Mouse (Mus musculus): ENCODE results near the gene Rtn4rl2.

Rtn4rl2 gene

DNA sequence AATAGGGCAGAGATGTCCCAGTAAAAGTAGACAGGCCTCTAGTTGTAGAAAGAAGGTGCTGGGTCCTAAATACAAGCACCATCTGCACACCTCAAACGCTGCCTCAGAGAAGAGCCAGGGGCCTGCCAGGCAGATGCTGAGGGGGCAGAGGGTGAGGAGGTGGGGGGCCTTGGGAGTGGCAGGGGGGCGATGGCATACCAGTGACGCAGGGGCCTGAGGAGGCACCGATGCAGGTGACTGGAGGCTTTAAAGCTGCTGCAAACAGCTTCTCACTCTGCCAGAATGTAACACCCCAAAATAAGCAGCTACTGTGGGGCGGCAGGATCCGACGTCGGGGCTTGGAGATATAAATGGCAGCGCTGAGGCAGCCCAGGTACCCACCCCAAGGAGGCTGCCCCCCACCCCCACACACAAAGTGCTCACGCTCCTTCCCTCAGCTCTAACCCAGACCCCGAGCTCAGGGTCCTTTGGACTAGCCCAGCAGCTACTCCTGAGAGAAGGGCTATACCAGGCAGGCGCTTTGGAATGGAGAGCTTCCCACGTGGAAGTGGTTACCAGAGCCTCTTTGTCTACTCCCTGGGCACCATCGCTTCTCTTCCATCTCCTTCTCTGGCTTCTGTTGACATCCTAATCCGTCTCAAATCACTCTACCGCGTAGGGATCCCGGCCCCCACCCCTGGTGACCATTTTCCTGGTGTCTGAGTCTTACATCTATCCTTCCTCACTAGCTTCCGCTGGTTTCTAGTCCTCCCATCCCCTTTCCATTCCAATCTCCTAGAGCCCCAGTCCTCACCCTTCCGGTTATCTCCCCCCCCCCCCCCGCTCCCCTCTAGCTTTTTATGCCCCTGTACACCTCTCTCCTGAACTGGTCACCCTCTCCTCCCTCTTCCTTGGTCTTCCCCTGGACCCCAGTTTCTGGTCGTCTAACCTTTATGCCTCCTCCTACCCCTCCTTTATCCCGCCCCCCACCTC is 1.1 kb downstream of the Rtn4rl2 start:
- ATAC-seq (ENCODE audit: low TSS enrichment): no peak

DNA sequence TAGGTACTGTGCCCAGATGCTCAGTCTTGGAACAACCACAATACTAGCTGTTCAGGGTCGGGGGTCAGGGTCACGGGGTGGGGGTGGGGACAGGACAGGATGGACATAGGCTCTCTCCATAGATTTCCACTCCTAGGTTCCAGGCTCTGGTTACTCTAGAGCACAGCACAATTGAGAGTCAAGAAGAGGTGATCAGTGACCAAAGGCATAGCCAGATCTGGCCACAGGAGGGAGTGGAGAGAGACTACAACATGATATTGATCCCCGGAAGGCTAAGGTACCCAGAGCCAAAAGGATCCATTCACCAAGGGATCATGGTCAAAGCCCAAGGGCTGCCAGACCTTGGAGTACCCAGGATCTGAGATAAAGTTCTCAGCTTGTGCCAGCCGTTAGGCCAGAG is 1.9 kb downstream of the Rtn4rl2 start:
- no peak for ATAC-seq (ENCODE audit: low TSS enrichment)

DNA sequence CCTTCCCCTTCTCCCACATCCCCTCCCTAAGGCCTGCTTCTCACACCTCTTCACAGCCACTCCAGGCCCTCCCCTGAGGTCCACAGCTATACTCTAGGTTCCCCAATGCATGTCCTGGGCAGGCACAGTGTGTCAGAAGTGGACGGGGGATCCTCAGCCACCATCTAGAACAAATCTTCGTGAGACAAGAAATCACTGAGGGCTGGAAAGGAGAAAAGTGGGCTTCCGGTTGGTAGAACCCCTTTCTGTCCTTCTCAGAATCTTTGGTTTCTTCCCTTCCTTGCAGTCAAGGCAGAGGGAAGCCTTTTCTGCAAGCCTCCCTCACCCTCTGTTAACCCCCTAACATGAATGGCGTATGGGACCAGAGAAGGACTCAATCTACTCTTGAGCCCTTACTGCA is 2.6 kb downstream of the Rtn4rl2 start:
- ATAC-seq (ENCODE audit: low TSS enrichment): no peak

DNA sequence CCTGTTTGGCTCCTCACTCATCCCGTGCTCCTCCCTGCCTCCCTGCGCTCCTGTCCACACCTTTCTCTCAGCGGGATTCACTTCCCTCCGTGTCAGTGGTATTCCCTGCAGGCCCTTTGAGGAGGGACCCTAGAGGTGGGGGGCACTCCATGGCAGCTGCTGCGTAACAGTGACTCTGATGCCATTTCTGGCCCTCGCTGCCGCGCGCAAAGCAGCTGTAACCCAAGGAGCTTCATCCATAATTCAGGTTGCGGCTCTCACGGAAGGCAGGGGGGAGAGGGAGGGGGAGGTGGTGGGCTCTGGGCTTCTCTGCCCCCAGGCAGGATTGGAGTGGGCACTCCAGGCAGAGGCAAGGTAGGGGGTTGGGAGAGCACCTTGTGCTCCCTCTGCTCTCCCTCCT is 3.0 kb downstream of the Rtn4rl2 start:
- ATAC-seq (ENCODE audit: low TSS enrichment): no peak

DNA sequence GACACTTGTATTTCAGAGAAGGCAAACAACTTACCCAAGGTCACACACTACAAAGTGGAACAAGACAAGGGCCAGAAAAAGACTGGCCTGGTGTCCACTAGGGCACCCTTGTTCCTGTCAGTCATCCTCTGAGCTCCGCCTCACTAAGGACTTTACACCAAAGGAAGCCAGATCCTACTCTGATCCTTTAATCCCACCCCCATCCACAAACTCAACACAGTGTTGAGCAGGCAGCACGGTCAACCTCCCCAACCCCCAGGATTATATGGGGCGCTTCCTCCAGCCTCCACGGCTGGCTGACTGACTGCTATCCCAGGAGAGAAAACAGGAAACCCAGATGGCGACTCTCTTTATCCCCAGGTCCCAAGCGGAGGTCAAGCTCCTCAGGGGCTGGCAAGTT is 3.4 kb downstream of the Rtn4rl2 start:
- no peak for ATAC-seq (ENCODE audit: low TSS enrichment)

DNA sequence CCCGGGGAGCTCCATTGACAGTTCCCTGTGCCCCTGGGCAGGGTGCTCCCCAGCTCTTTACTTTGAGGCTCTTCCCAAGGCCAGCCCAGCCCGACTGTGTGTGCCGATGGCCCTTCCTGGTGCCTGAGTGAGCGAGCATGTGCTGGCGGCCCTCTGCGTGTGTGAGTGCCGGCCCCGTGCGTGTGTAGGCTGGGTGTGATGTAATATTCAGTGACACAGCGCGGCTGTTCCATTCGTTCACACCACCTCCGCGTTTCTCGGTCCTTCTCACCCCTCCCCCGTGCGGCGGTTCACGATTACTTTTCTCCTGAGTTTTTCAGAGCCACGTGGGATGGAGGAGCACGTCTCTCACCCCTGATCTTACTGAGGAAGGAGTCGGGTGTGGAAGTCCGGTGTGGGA is 3.9 kb downstream of the Rtn4rl2 start:
- peak; percentile 63 for ATAC-seq (ENCODE audit: low TSS enrichment)

DNA sequence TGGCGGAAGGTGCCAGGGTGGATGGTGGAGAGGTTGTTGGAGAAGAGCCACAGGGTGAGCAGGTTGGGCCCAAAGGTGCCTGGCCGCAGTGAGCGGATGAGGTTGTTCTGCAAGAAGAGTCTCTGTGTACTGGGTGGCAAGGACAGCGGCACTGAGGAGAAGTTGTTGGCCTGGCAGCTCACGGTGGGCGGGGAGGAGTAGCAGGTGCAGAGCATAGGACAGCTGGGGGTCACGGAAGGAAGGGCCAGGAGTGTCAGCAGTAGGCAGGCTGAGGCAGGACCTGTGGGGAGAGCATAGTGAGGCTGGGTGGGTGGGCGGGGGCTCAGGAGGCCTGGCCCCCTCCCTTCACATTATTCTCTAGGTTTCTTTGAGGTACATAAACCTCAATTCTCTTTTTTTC is 5.9 kb downstream of the Rtn4rl2 start:
- ATAC-seq (ENCODE audit: low TSS enrichment): no peak

DNA sequence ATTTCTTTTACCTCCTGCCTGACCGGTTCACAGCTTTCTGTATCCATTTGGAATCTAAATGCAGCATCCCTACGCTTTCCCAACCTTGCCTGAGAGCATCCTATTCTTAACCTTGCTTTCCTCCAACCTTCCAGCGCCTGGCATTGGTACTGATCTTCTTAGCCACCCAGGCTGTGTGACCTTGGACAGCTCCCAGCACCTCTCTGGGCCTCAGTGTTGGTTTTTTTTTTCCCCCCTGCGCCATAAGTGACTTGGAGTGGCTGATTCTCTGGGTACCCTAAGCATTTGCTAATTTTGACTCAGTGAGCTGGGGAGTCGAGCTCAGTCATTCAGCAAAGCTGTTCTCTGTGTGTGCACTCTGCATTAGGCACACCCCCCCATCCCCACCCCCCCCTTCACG is 10.7 kb downstream of the Rtn4rl2 start:
- ATAC-seq (ENCODE audit: low TSS enrichment): no peak

DNA sequence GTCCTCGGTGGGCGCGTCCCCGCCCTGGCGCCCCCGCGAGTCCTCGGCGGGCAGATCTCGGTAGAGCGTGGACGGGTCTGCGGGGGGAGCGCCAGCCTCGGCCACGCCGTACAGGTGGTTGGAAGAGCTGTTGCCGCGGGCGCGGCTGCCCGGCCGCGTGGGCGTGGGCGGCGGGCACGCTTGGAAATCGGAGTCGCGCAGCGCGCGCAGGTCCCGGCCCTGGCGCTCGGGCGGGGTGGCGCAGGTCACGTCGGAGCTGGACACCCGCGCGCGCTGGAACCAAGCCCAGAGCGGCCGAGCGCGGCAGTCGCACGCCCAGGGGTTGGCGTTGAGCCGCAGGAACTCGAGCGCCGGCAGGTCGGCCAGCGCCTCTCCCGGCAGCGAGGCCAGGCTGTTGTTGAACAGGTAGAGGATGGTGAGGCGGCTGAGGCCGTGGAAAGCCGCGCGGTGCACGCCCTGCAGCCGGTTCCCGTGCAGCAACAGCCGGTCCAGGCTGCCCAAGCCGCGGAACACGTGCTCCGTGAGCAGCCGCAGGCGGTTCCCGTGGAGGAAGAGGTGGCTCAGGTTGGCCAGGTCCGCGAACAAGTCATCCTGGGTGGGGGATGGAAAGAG is 14.3 kb downstream of the Rtn4rl2 start:
- ATAC-seq (ENCODE audit: low TSS enrichment): no peak

DNA sequence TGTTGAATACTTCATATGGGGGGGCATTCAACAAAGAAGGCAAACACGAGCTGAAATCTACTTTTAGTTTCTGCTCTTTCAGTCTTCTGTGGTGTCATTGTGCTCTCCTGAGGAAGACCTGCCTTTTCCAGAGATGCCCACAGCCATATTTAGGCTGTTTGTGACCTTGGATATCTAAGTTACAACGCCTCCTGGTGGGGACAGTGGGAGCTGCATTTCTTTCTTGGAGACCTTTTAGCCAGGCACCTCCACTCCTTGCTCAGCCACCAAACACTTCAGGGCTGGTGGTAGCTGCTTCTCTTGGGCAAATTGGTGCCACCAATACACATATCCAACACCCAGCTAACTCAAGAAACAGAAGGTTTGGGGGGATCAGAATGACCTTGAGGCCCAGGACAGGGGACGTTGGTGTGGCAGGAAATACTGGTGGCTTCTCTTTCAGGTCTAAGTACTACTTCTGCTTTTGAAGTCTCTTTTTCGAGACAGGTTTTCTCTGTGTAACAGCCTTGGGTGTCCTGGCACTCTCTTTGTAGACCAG is 15.8 kb downstream of the Rtn4rl2 start:
- no peak for ATAC-seq (ENCODE audit: low TSS enrichment)

DNA sequence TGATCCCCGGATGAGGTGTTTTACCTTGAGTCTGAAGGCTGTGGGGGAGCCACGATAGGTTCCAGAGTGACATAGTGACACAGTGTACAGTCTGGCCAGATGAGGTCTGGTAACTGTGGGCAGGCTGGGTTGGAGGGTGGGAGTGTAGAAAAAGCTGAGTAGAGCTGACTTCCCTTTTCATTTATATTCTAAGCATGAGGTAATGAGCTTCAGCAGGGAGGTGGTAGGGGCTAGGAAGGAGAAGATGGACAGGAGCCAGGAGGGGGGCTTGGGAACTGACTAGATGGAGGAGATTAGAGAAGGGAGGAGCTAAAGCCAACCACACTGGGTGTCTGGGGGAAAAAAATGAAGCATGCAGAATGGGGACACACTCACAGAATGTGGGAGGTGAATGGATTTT is 17.5 kb downstream of the Rtn4rl2 start:
- ATAC-seq (ENCODE audit: low TSS enrichment): peak; percentile 29

DNA sequence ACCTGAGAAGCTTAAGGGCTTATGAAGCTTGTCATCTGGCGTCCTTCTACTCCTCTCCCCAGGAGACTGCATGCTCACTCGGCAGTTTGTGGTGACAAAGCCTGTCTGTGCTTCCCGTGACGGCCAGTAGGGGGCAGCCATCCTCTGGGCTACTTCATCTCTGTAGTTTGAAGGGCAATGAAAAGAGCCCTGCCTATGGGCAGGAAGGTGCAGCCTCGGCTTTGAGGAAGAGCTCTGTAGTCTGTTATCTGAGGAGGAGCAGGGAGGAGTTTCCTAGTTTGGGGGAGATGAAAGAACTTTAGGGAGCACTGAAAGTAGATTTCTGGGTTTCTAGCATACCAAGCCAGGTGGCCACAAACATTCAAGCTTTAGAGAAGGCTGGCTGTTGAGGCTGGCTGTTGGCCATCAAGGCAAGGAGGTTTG is 18.0 kb downstream of the Rtn4rl2 start:
- peak; percentile 41 for ATAC-seq (ENCODE audit: low TSS enrichment)

DNA sequence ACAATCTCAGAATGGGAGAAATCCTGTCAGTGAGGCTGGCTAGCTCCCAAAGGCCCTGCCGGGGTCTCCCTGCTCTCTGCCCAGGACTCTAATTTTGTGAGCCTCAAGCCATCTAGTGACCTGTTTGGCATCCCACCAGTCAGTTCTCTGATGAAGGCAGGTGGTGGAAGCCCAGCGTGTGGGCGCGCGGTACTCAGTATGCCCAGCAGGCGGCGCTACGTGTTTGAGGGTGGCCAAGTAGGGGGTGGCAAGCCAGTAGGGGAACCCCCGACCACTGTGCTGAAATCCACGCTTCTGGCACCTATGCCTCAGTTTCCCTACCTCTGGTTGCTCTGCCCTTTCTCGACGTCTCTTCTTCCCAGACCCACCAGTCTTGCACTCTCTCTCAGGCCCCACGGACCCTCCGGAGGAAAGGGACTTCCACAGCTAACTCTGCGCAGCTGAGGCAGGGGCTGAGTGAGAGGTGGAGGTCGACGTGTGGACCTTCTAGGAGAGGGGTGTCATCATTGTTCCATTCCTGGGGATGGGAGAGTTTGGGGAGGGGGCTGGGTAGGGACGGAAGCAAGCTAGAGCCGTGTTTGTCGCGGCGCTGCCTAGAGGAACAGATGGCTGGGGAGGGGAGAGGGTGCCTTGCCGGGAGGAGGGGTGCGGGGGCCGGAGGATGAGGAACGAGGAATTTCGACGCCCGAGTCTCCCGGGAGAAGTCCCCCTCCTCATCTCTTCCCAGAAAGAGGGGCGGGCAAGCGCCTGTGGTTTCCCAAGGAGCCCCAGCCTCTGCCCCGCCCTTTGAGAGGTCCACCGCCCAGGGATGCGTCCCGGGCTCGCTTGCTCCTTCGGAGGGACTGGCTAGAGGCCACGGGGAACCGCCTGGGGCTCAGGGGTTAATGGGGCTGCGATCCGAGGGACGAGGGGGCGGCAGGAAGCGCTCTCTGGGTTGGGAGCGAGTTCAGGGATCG is 20.6 kb downstream of the Rtn4rl2 start:
- ATAC-seq (ENCODE audit: low TSS enrichment): peak; percentile 11; the same call in 1 of the 2 replicates

DNA sequence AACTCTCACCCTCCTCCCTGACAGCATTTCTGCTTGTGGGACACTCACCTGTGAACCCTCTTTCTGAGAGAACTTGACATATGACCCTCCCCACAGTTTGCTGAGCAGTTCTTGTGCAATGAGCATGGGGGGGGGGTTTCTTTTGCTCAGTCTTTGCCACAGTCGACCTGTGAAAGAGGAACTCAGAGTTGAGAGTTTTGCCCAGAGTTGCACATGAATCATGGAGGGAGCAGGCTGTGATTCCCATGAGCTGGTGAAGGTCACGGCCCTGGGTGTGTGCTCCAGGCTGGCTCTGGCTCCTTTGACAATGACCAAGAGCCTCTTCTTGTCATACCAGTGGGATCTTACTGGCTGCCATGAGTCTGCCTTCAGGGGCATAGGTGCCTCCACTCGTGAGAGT is 24.3 kb downstream of the Rtn4rl2 start:
- no peak for ATAC-seq (ENCODE audit: low TSS enrichment)

DNA sequence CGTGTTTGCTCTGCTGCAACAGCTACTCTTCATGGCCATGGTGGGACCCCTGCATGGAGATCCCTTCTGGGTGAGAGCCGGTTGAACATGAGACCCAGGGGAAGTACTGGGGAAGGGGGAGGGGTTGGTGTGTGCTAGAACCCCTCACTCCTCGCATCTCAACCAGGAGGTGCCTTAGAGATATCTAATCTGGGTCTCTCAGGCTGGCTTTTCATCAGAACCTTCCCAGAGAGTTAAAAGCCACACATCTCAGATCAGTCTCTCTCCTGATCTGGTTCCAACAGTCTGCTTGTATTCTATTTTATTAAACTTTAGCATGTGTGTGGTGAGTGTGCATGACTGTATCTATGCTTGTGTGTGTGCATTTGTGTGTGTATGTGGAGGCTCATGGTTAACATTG is 25.1 kb downstream of the Rtn4rl2 start:
- ATAC-seq (ENCODE audit: low TSS enrichment): no peak

DNA sequence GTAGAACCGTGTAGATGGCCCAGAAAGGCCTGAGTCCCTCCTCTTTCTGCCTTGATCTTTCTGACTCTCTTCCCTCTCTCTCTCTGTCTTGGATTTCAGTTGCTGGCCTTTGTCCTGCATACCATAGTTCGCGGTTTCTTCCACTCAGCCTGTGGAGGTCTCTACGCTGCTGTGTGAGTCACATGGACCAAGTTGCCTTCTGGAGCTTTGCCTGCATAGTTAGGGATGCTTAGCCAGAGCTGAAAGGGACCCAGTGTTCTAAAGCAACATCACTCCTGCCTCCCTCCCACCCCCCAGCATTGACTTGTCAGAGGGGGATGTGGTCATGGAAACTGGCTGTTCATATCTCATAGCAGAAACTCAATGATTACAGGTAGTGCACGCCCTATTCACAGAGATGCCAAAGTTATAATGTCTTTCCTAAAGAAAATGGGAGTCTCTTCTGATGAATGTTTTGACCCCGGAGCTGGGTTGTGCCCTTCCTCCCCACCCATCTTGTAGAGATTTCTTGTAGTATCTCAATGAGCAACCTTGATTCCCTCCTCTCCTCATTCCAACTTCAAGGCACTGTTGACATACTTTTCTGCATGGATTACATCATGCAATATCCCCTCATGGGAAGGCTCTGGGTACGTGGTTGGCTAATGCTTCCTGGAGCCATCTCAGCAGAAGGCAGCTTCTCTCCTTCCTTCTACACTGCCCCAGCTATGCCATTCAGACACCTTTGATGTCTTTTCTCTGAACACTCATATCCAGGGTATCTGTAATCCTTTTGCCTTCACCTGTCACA is 26.3 kb downstream of the Rtn4rl2 start:
- no peak for ATAC-seq (ENCODE audit: low TSS enrichment)

DNA sequence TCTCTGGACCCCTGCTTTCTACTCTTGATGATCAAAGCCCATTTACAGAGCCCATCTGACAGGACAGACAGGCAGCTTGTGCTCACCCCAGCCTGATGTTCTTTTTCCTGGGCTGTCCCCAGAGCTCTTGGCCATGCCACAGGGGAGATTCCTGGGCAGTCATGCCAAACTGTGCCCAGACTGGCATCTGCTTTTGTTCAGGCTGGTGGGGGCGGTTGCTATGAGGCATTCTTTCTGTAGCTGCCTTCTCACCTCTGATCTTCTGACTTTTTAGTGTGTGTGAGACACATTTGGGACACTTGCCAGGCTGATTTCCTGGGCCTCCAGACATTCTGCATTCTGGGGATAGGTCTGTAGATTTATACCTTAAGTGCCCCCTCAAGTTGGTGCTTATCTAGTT is 28.0 kb downstream of the Rtn4rl2 start:
- ATAC-seq (ENCODE audit: low TSS enrichment): no peak

DNA sequence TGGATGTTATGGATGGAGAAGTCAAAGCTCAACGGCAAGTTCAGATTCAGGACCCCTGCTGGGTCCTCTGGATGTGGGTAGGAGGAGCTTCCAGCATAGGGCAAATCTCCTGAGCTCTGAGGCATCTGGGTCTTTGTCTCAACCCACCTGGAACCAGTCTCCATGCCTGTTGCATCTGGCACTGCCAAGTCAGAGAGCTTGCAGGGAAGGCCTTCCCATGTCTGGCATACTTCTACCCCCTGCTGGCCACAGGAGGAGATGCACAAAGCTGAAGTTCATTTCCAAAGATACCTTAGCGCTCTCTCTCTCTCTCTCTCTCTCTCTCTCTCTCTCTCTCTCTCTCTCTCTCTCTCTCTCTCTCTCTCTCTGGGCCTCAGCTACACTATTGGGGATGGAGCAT is 30.8 kb downstream of the Rtn4rl2 start:
- ATAC-seq (ENCODE audit: low TSS enrichment): peak; percentile 97

DNA sequence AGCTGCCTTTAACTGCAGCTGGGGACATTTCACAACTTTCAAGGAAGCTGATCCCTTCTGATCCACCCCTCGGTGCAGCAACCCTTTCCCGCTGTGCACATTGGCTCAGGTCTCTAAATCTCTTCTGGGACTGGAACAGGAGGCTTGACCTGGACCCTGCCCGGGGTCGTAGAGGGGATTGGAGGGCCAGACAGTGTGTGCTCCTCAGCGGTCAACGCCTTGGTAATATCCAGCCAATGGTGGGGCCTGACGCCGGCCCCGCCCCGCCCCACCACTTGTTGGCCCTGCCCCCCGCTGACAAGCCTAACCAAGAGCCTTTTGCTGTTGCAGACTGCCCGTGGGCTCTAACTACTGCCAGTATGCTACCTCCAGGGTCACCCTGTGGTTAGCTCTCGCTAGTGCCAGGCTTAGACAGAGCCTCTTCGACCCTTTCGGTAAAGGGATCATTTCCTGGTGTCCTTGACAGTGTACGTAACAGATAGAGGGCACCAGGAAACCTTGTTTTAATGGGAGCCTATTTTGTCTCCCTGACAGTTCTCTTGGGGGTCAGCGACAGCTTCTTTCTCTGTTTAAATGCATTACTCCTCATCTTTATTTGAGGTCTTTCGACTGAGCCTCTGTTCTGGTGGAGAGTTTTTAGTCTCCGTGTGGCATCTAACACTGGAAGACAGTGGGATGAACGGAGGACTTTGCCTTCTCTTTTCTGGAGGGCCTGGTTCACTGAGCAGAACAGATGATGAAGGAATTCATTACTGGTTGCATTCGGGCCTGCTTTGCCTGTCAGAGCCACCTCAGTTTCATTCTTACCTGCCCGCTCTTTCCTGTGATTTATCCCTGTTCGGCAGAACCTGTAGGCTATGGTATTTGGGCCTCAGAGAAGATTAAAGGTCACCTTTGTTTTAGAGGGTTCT is 35.1 kb downstream of the Rtn4rl2 start:
- peak; percentile 35; the same call in 1 of the 2 replicates for ATAC-seq (ENCODE audit: low TSS enrichment)
